Mouse (Mus musculus) mouse trophoblast stem cell (cell line): ENCODE measurements around the gene 4931422A03Rik.
"Not testable (repeated sequence)": the region's sequence is repeated elsewhere in the genome, so short reads cannot be mapped to it uniquely, and the experiment has no call there.

ENCODE experiments used
- in situ Hi-C, 2 experiments: fragments of 300-500 bp; cut with MseI, MboI; formaldehyde crosslinking; loops; 2 replicates in 1 of 2; 3 replicates in 1 of 2; pipeline ENCODE4 v1.15.1; 2025

Gene 4931422A03Rik

DNA sequence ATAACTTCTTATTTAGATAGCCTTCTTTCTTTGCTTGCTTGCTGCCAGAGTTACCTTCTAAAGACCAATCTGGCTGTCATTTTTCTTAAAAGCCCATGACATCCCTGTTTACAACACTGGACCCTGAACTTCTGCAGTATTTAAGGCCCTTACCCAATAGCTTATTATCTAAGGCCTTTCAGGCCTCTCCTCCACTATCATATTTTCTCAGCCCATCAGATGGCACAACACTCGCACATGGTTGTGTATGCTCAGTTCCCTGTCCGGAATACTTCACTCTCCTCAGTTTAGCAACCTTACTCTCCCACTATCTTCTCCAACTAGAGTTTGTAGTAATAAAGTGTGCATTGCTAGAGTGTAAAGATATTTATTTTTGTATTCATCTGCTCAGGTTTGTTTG, 913 bp upstream of the 4931422A03Rik start:
- in situ Hi-C loops, result no loop called here

DNA sequence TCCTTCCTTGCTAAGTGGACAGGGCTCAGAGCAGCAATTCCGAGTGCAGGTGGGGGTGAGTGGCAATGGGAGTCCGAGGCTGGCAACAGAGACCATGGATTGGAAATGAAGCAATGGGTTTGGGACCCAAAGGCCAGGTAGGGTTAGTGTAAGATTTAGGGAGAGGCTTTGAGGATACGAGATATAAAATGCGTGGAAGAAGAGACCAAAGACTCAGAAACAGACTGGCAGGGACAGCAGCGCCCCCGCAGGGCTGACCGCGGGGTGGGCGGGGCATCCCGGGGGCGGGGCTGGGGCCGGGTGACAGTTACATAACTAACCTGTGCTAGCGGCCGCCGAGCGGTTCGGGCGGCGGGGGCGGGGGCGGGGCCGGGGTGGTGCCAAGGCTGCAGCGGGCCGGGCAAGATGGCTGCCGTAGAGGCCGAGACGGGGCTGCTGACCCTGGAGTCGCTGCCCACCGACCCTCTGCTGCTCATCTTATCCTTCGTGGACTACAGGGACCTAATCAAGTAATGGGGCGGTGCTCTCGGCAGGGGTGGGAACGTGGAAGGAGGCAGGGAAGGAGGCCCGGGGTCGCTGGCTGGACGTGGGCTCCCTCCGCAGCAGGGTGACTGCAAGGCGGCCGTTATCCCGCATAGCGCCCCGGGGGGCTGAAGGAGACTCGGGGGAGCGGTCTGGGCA, 563 bp downstream of the 4931422A03Rik start, which contains the start of gene Fbxo3:
Fbxo3 (plus strand) TSS at position 264 of the 681 bp plus-strand sequence.
- in situ Hi-C loops, result no loop called here

DNA sequence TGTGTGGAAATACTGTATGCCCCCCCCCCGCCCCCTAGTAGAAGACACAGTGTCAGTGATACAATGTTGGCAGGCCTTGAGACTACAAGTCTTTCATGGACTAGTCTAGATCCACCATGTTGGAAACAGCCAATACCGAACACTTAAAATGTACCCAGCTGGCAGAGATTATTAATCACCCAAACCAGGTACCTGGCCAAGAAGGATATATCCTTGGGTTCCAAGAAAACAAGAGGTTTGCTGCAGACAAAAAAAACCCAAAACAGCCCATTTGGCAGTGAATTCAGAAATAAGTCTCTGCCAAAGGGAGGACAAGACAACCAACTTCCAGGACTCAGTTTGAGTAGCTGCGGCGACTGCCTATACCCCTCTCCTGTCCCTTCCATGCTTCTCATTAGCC, 3.5 kb downstream of the 4931422A03Rik start:
- in situ Hi-C loops, result no loop called here

DNA sequence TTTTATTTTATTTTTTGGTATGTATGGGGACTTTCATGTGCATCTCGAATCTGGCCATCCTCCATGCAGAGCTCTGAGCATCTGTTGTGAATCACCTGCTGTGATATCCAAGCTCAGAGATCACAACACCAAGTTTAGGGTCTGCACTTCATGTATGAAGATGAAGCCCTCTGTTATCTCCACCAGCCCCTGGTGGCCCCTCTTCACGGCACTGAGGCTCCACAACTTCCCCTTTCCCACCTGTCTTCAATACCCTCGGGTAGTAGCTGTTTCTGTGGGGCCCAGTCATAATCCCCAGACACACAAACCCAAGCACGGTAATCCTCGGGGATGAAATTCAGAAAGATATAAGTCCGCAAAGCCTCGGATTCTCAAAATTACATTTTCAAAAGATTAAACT, 5.1 kb downstream of the 4931422A03Rik start:
- in situ Hi-C loops, result no loop called here

DNA sequence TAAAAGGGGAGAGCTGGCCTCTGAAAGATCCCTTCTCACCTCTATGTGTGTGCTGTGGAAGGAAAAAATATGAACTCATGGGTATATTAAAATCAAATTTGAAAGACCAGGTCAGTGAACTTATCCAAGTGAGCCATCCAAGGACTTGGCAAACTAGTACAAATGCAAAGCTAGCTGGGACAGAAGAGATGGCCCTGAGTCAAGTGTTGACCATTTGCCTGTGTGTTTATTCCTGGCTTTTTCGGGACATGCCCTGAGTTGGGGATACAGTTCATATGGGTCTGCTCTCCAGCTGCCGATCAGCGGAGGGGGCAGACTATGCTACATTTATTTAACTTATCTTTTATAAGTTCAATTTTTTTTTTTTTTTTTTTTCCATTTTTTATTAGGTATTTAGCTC, 19.3 kb downstream of the 4931422A03Rik start:
- in situ Hi-C loops, result not testable (repeated sequence)

DNA sequence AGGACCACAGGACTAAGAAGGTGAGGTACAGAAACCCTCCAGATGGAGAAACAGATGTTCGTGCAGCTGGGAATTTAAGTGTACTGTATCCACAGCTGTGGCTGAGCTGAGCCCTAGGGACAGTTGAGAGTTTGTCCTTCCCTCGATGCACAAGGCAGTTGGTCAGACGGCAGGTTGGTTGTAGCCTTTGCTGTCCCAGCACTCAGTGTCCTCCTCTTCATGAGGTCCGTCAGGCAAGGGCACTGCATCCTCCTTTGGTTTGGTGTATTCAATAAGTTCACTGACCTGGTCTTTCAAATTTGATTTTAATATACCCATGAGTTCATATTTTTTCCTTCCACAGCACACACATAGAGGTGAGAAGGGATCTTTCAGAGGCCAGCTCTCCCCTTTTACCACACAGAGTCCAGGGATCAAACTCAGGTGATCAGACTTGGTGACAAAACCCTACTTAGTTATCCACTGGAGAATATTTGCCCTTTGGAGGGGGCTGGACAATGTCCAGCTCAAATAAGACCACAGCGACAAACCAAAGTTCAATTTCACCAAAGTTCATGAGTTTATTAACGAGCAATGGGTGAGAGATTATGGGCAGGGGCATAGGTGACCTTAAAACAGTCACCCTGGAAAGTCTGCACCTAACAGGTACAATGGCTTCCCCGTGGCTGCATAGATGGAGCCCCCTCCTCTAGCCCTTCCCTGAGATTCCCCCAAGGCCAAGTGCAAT, 20.2 kb downstream of the 4931422A03Rik start:
- in situ Hi-C loops, result no loop called here

DNA sequence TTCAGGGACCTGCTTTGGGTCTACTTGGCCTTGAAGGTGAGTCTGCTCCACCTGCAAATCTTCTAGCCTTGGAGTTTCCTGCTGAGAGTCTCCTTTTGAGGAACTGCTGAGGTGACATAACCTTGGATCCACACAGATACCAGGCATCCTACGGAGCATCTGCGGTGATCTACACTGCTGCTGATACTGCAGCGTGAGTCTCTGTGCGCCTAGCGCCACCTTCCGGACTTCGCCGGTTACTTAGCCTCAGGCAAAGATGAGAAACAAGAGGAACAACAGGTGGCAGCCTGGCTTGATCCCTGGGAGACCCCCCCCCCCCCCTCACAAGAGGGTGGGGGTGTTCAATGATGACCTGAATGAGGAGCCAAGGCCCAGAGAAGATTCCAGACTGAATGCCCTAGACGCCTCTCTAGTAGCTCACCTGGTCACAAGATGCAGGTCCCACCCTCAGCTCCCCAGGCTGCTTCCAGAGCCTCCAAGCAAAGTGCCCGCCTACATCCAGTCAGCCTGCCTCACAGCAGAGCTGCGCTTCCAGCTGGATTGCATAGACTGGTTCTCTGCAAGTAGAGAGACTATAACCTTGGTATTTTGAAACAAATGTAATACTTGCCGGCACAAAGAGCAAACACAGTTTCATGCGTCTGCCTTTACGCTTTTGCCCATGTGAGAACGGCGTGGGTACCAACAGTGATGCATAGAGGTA, 25.3 kb downstream of the 4931422A03Rik start:
- in situ Hi-C loops, result no loop called here

DNA sequence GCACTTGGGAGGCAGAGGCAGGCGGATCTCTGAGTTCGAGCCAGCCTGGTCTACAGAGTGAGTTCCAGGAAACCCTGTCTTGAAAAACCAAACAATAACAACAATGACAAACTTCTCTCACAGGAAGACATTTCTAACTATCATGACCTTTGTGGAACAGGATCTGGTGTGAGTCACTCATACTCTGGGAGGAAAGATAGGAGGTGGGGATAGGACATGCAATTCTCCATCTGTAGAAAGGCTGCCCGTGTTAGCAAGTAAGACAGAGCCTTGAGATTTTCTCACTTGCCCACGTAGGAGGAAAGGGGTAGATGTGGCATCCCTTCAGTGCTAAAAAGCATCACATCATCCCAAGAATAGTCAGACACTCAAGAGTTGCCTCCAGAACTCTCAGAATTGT, 26.3 kb downstream of the 4931422A03Rik start:
- in situ Hi-C loops, result no loop called here

DNA sequence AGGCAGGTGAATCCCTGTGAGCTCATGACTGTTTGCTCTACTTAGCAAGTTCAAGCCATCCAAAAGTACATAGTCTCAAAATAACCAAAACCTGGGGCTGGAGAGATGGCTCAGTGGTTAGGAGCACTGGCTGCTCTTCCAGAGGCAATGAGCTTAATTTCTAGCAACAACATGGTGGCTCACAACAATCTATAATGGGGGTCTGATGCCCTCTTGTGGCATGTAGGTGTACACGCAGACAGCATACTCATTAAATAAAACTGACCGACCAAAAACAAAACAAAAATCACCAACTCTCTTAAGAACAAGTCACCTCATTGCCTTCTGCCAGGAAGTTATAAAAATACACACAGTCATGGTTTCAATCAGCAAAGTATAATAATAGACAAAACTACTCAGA, 27.1 kb downstream of the 4931422A03Rik start:
- in situ Hi-C loops, result no loop called here

DNA sequence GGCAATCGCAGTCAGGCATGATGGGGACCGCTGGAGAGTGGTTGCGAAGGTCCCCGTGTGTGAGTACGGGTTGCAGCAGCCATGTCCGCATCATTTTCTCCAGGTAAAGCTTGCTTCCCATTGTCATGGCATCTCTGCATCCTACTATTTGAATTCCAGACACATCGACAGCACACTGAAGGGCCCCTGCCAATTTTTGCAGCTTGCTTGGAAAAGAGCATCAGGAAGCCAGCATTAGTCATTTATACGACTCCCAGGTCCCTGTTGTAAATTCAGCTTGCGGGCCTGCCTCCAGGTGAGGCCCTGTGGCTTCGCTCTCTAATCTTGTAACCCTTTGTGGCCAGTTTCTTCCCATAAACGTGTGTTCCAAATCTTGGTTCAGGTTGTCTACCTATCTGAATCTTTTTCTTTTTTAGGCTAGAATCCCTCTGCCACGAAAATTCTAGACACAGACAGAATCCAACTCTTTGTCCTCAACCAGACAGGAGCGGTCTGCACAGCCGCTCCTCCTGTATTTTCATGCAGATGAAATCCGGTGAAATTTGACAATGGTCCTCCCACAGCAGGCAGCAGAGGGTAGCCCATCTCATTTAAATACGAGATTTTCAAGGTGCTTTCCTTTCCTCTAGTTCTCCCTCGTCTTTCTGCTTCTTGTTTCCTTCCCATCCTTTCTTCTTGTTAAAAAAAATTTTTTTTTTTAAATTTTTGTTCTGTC, 35.4 kb downstream of the 4931422A03Rik start:
- in situ Hi-C loops, result loop anchor here (25.0 kb wide), 2 partner anchors 255 to 430 kb away; partner anchors contain the start of gene Abtb2 (in 1 of the 2)

DNA sequence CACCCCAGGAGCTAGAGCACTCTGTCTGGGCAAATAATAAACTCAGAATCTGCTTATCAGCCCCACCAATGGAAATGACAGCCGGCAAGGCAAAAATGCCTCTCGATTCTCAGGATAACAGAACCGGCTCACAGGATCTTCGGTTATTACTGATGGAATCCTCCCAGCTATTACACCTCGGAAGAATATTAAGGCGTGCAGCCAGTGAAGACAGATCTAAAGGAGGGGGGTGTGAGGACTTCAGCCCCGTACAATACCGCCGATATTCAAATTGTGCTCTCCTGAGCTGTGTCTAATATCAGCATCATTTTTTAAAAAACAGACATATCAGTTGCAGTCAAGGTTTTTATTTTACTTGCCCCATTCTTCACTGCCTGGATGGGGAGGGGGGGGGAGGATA, 36.0 kb downstream of the 4931422A03Rik start:
- in situ Hi-C loops, result loop anchor here (25.0 kb wide), 2 partner anchors 255 to 430 kb away; partner anchors contain the start of gene Abtb2 (in 1 of the 2)

DNA sequence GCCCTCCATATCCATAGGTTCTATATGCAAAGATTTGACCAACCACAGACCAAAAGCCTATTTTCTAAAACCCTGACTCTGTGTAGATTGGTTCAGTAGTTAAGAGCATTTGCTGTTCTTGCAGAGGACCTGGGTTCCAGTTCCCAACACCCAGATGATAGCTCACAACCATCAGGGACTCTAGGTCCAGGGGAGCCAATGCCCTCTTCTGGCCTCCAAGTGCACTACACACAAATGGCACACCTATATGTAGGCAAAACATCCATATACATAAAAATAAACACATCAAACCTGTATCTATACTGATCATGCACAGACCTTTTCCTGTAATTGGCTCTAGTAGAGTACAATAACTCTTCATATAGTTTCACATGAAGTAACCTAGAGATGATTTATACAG, 36.9 kb downstream of the 4931422A03Rik start:
- in situ Hi-C loops, result loop anchor here (25.0 kb wide), 2 partner anchors 254 to 429 kb away; partner anchors contain the start of gene Abtb2 (in 1 of the 2)

DNA sequence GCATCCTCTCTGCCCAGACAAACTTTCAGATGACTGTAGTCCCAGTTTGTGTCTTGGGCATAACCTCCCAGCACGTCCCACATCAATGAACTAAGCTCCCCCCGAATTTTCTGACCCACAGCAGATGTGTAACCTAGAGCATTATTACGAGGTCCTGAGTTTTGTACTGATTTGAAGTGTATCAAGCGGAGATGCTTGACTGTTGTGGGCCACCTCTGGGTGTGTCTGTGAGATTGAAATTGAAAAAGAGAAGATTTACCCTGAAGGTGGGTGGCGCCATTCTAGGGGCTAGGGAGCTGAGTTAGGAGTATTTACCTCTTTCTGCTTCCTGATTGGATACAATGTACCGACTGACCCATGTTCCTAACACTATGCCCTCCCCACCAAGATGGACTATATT, 38.4 kb downstream of the 4931422A03Rik start:
- in situ Hi-C loops, result loop anchor here (25.0 kb wide), 2 partner anchors 252 to 427 kb away; partner anchors contain the start of gene Abtb2 (in 1 of the 2)

DNA sequence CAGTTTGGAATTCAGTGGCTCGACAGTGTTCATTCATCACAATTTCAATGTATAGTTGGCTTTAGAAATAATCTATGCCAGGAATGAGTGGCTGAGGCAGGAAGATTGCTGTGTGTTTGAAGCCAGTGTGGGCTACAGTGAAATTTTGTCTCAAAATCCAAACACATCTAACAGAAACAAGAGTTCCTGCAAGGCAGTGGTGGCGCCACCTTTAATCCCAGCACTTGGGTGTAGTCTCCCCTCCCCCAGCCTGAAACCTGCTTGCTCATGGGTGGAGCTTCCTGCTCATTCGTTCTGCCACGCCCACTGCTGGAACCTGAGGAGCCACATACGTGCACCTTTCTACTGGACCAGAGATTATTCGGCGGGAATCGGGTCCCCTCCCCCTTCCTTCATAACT, 40.6 kb downstream of the 4931422A03Rik start:
- in situ Hi-C loops, result loop anchor here (25.0 kb wide), 2 partner anchors 250 to 425 kb away; partner anchors contain the start of gene Abtb2 (in 1 of the 2)

DNA sequence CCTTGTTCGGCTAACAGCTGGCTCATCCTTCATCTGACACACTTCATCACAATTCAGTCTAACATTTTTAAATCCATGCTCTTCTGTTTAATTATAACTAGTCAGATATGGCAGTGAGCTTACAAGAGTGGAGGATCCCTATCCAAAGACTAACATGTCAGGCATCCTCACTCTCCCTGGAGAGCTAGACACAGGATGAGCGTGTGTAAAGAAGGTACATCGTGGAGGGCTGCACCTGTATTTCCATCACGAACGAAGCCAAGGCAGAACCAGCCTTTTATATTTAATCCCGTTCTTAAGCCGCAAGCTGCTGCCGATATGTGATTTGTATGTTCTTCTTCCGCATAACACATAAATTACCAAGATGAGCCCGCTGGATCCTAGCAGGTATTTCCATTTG, 45.0 kb downstream of the 4931422A03Rik start:
- in situ Hi-C loops, result loop anchor here (5.0 to 25.0 kb wide), 3 partner anchors 111 to 421 kb away; partner anchors contain the start of gene Abtb2 (in 1 of the 2)

DNA sequence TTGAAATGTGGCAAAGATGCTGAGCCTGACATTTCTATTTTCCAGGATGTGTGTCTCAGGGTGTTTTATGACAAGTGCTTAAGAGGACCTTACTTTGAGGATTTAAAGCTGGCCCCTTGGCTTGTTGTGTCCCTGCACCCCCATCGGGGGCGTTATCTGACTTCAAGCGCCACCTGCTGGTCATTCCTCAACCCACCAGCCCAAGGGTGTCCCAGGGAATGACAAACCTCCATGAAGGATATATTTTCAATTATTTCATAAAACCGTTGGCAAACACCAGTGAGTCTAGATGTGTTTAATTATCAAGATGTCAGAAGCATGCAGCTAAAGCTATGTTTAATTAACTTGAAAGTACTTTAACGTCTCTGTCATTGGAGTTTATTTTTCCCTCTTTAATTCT, 45.9 kb downstream of the 4931422A03Rik start:
- in situ Hi-C loops, result loop anchor here (5.0 to 25.0 kb wide), 3 partner anchors 110 to 420 kb away; partner anchors contain the start of gene Abtb2 (in 1 of the 2)

DNA sequence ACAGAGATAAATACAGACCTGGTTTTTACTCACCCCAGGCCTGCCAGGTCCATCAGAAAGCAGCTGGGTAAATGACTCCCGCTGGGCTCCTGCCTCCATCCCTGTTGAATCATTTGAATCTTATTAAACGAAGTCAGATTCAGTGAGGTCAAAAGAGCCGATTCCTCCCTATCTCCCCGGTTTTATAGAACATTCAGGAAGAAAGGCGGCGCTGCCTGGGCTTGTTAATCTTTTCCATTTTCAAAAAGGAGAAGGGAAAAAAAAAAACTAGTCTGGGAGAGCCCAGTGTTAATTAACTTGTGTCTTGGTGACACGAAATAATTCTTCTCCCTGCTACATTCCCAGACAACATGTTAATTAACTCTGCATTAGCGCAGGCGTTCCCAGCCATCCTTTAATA, 50.4 kb downstream of the 4931422A03Rik start:
- in situ Hi-C loops, result loop anchor here (25.0 kb wide), 2 partner anchors 240 to 415 kb away; partner anchors contain the start of gene Abtb2 (in 1 of the 2)

DNA sequence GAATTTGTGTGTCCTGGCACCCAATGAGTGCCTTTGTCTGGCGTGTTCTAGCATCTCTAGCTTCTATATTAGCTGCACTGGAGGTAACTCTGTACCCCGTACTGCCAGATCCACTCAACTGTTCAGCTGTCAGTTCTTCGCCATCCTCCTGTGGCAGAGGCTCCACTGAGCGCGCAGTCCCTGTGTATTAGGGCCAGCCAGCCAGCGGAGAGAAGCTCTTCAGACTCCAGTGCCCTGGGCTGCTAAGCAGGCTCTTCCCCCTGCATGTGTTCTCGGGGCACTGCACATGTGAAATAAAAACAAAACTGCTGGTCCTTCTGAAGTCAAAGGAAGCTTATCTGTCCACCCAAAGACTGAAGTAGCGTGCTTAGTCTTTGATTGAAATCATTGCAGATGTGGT, 50.9 kb downstream of the 4931422A03Rik start:
- in situ Hi-C loops, result loop anchor here (25.0 kb wide), 2 partner anchors 240 to 415 kb away; partner anchors contain the start of gene Abtb2 (in 1 of the 2)

DNA sequence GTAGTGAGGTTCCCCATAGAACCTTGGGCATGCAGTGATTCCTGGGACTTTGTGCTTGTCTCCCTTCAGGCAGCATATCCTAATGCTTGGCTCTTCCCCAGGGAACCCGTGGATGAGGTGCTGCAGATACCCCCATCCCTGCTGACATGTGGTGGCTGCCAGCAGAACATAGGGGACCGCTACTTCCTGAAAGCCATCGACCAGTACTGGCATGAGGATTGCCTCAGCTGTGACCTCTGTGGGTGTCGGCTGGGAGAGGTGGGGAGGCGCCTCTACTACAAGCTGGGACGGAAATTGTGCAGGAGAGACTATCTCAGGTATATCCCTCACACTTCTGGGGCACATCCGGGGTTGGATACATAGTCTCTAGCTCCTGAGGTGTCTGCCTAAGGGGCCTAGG, 52.3 kb downstream of the 4931422A03Rik start:
- in situ Hi-C loops, result loop anchor here (25.0 kb wide), 2 partner anchors 239 to 414 kb away; partner anchors contain the start of gene Abtb2 (in 1 of the 2)

DNA sequence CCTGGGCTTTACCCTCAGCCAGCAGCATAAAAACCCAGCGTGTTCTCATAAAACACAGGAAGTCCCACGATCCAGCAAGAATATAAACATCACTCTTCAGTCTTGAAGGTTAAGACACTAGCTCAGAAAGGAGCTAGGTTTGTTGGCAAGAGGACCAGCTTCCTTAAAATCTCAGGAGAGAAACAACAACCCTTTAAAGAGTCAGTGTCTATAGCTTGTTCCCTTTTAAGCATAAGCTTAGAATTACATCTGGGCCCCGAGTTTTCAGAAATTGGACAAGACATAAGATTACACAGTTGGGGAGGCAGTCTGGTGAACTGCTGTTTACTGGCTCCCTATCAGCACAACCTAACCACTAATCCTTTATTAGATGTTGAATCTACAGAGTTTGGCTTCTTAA, 56.3 kb downstream of the 4931422A03Rik start:
- in situ Hi-C loops, result no loop called here
